8 mouse cellular contexts compared by ENCODE assay signal in the genomic region with DNA sequence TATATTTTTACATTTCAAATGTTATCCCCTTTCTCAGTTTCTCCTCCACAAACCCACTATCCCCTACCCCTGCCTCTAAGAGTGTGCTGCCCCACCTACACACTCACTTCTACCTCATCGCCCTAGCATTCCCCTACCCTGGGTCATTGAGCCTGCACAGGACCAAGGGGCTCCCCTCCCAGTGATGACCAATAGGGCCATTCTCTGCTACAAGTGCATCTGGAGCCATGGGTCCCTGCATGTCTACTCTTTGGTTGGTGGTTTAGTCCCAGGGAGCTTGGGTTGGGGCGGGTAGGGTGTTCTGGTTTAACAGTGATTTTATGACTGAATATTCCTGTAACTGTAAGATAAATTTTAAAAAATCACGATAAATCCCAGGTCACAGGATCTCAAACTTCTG. TPM values are rescaled to one million over a fixed set of nuclear protein-coding genes. Genes with fewer than 3 reads are reported as not detected.
A peak's percentile ranks its signal among the peaks of the same experiment; 100 is the strongest.
DNase-seq lines count a peak whose midpoint lies in the region; ATAC-seq and TF ChIP-seq lines count a peak whose summit lies in the region.

No protein-coding gene starts in this region.

- ATAC-seq in neural tube, embryonic 15.5 days (ENCODE audit: low FRiP score), result peak; percentile 77

- peak; percentile 4 for DNase-seq in kidney, adult 18-20 months
- DNase-seq in kidney, adult 11 months, result no peak
- DNase-seq in limb, embryonic 10.5 days (ENCODE audit: low spot score), result peak; percentile 32
- no peak for DNase-seq in spleen, postnatal 36 days (ENCODE audit: low spot score in 2 of 2)
- DNase-seq in natural killer cell, adult 2 months (ENCODE audit: low spot score in 2 of 2), result no peak

- H3K9me3 ChIP-seq in ES-Bruce4 (replicated peaks; ENCODE audit: control insufficient read depth, insufficient read depth, low read length, poor library complexity, severe bottlenecking), result no peaks in the 10 kb centered on the region
- no peaks in the 10 kb centered on the region for H3K9me3 ChIP-seq in limb, embryonic 10.5 days (replicated peaks)
- H3K9me3 ChIP-seq in neural tube, embryonic 15.5 days (replicated peaks), result no peaks in the 10 kb centered on the region

- no peaks in the 10 kb centered on the region for H3K4me1 ChIP-seq in ES-Bruce4 (ENCODE audit: control insufficient read depth, insufficient read depth, low read length)
- H3K4me1 ChIP-seq in embryonic fibroblast, embryonic 13.5 days (ENCODE audit: control insufficient read depth, insufficient read depth, low read length), result no peaks in the 10 kb centered on the region
- H3K4me1 ChIP-seq in limb, embryonic 10.5 days, result no peaks in the 10 kb centered on the region; the same call in 1 of the 2 replicates
- H3K4me1 ChIP-seq in neural tube, embryonic 15.5 days, result peaks cover 5% of the 10 kb centered on the region

- no peaks in the 10 kb centered on the region for H3K27me3 ChIP-seq in ES-Bruce4 (ENCODE audit: control insufficient read depth, insufficient read depth, low read length, poor library complexity, severe bottlenecking)
- H3K27me3 ChIP-seq in limb, embryonic 10.5 days (ENCODE audit: low read depth, poor library complexity, severe bottlenecking), result no peaks in the 10 kb centered on the region
- no peaks in the 10 kb centered on the region for H3K27me3 ChIP-seq in neural tube, embryonic 15.5 days (replicated peaks)

- TF ChIP-seq EP300 in ES-Bruce4 (IDR thresholded peaks at IDR 0.05; ENCODE audit: insufficient read depth, low read depth, low read length), result no peak

- H3K4me3 ChIP-seq in ES-Bruce4 (ENCODE audit: low read depth, low read length), result peak overlapping the region; percentile 84
- H3K4me3 ChIP-seq in embryonic fibroblast, embryonic 13.5 days (ENCODE audit: insufficient read depth, low read length), result peak overlapping the region; percentile 91
- H3K4me3 ChIP-seq in limb, embryonic 10.5 days, result peak overlapping the region; percentile 62
- H3K4me3 ChIP-seq in neural tube, embryonic 15.5 days (replicated peaks), result peak overlapping the region; percentile 66

- TF ChIP-seq POLR2A in ES-Bruce4 (IDR thresholded peaks at IDR 0.05; ENCODE audit: insufficient read depth, low read length), result no peak
- TF ChIP-seq POLR2A in embryonic fibroblast, embryonic 13.5 days (IDR thresholded peaks at IDR 0.05; ENCODE audit: low read depth, low read length), result no peak

- H3K9ac ChIP-seq in ES-Bruce4 (ENCODE audit: low read depth, poor library complexity, severe bottlenecking), result peak overlapping the region; percentile 76
- H3K9ac ChIP-seq in neural tube, embryonic 15.5 days (replicated peaks), result peak overlapping the region; percentile 76

- 9% methylated on average over 3 of the region's 3 CpGs for WGBS in limb, embryonic 10.5 days
- 4% methylated on average over 3 of the region's 3 CpGs for WGBS in neural tube, embryonic 15.5 days

- no peak overlapping the region for H3K27ac ChIP-seq in ES-Bruce4 (ENCODE audit: insufficient read depth, low read length)
- H3K27ac ChIP-seq in embryonic fibroblast, embryonic 13.5 days (ENCODE audit: insufficient read depth, low read length), result no peak overlapping the region
- H3K27ac ChIP-seq in limb, embryonic 10.5 days, result peak overlapping the region; percentile 80
- peak overlapping the region; percentile 75; the same call in 1 of the 2 replicates for H3K27ac ChIP-seq in neural tube, embryonic 15.5 days (replicated peaks)

- no peaks in the 10 kb centered on the region for H3K36me3 ChIP-seq in ES-Bruce4 (ENCODE audit: control insufficient read depth, insufficient read depth, low read length, poor library complexity, severe bottlenecking)
- no peaks in the 10 kb centered on the region for H3K36me3 ChIP-seq in limb, embryonic 10.5 days
- no peaks in the 10 kb centered on the region for H3K36me3 ChIP-seq in neural tube, embryonic 15.5 days

- H3K4me2 ChIP-seq in neural tube, embryonic 15.5 days, result peak overlapping the region; percentile 79

- TF ChIP-seq CTCF in ES-Bruce4 (IDR thresholded peaks at IDR 0.05; ENCODE audit: low read depth, low read length), result no peak
- TF ChIP-seq CTCF in embryonic fibroblast, embryonic 13.5 days (IDR thresholded peaks at IDR 0.05; ENCODE audit: borderline replicate concordance, insufficient read depth, low read length), result no peak

RNA-seq across cellular contexts. Expression of a gene that starts 0.7 kb away (rescaled TPM):
- 21.1 and 22.2 TPM in 2 replicates for polyA plus RNA-seq in ES-Bruce4 (2011; ENCODE audit: insufficient read depth, insufficient read length, low read depth, missing spikeins)
- 11.4 and 12.6 TPM in 2 replicates for polyA plus RNA-seq in embryonic fibroblast, embryonic 13.5 days (2011; ENCODE audit: insufficient read length, low read depth, missing spikeins)
- polyA plus RNA-seq in limb, embryonic 10.5 days (2016; fragmentation: Nextera tagmentation; extraction: Ambion mirVana), result 4.0 and 6.0 TPM in 2 replicates
- 7.9 and 8.5 TPM in 2 replicates for polyA plus RNA-seq in neural tube, embryonic 15.5 days (2015; fragmentation: Nextera tagmentation; extraction: Ambion mirVana)

RNA-seq across cellular contexts. Expression of a gene that starts 53.2 kb away (rescaled TPM):
- 22.0 and 22.2 TPM in 2 replicates for polyA plus RNA-seq in ES-Bruce4 (2011; ENCODE audit: insufficient read depth, insufficient read length, low read depth, missing spikeins)
- polyA plus RNA-seq in embryonic fibroblast, embryonic 13.5 days (2011; ENCODE audit: insufficient read length, low read depth, missing spikeins), result 11.3 and 13.9 TPM in 2 replicates
- polyA plus RNA-seq in limb, embryonic 10.5 days (2016; fragmentation: Nextera tagmentation; extraction: Ambion mirVana), result 22.5 and 25.3 TPM in 2 replicates
- polyA plus RNA-seq in neural tube, embryonic 15.5 days (2015; fragmentation: Nextera tagmentation; extraction: Ambion mirVana), result 19.8 and 20.6 TPM in 2 replicates

RNA-seq across cellular contexts. Expression of a gene that starts 53.3 kb away (rescaled TPM):
- 11.1 and 11.6 TPM in 2 replicates for polyA plus RNA-seq in ES-Bruce4 (2011; ENCODE audit: insufficient read depth, insufficient read length, low read depth, missing spikeins)
- polyA plus RNA-seq in embryonic fibroblast, embryonic 13.5 days (2011; ENCODE audit: insufficient read length, low read depth, missing spikeins), result 11.7 and 18.2 TPM in 2 replicates
- 11.6 and 15.5 TPM in 2 replicates for polyA plus RNA-seq in limb, embryonic 10.5 days (2016; fragmentation: Nextera tagmentation; extraction: Ambion mirVana)
- 16.3 and 17.6 TPM in 2 replicates for polyA plus RNA-seq in neural tube, embryonic 15.5 days (2015; fragmentation: Nextera tagmentation; extraction: Ambion mirVana)

Comparison
In these comparisons a context has a peak if more than half of its experiments do, and no peak if none do; other contexts are left out.
1. DNase-seq: peak in kidney, adult 18-20 months (single experiment) and limb, embryonic 10.5 days (single experiment); none in kidney, adult 11 months (single experiment), spleen, postnatal 36 days (0 of 2) and natural killer cell, adult 2 months (0 of 2).
2. H3K27ac ChIP-seq: peak in limb, embryonic 10.5 days (single experiment) and neural tube, embryonic 15.5 days (single experiment); none in ES-Bruce4 (single experiment) and embryonic fibroblast, embryonic 13.5 days (single experiment).
3. Peak in every context shown above with its lines, with median percentiles within 50 percentile points of each other: H3K4me3 ChIP-seq.